Mouse (Mus musculus) G1E (cell line): Measurements from ENCODE around the gene Mterf1a. TPM values are rescaled to one million over a fixed set of nuclear protein-coding genes. Genes with fewer than 3 reads are reported as not detected.
"Not testable (repeated sequence)": the region's sequence is repeated elsewhere in the genome, so short reads cannot be mapped to it uniquely, and the experiment has no call there.

Experiments
- ATAC-seq: 2 replicates; pipeline ENCODE4 v1.8.0; 2016; ENCODE audit warnings: mild to moderate bottlenecking; ENCODE audit not compliant: insufficient number of reproducible peaks, poor library complexity, low FRiP score, severe bottlenecking; ENCODE audit errors: extremely low read depth
- DNase-seq: peaks from one replicate; pipeline ENCODE4 v3.0.0; 2012; ENCODE audit warnings: low spot score
- H3K27me3 ChIP-seq: 2 replicates; pipeline ENCODE4 v1.6.1; 2012; ENCODE audit warnings: mild to moderate bottlenecking, low read length, inconsistent platforms; ENCODE audit not compliant: insufficient read depth
- H3K36me3 ChIP-seq: replicated peaks from 2 replicates; pipeline ENCODE3; 2012; ENCODE audit warnings: mild to moderate bottlenecking, inconsistent platforms
- H3K4me1 ChIP-seq: 2 replicates; pipeline ENCODE4 v1.6.1; 2012; ENCODE audit warnings: low read depth, low read length, inconsistent platforms, mixed read lengths; ENCODE audit not compliant: insufficient read depth
- H3K4me3 ChIP-seq: 2 replicates; pipeline ENCODE4 v1.5.1; 2012; ENCODE audit warnings: low read depth, mild to moderate bottlenecking, inconsistent platforms, low read length, moderate library complexity, mixed read lengths
- H3K9me3 ChIP-seq: replicated peaks from 2 replicates; pipeline ENCODE4 v1.6.1; 2012; ENCODE audit warnings: inconsistent platforms
- CTCF ChIP-seq: IDR thresholded peaks from 2 replicates; pipeline ENCODE4 v1.5.1; 2012; ENCODE audit warnings: low read depth, low read length, inconsistent platforms, mixed read lengths
- GATA1 ChIP-seq: IDR thresholded peaks from 2 replicates; pipeline ENCODE4 v1.6.1; 2012; ENCODE audit warnings: borderline replicate concordance, low read length, inconsistent platforms, mixed read lengths
- GATA2 ChIP-seq: IDR thresholded peaks from 2 replicates; pipeline ENCODE4 v1.6.1; 2012; ENCODE audit warnings: low read depth, low read length, inconsistent platforms, borderline replicate concordance
- POLR2AphosphoS5 ChIP-seq: IDR thresholded peaks from 2 replicates; pipeline ENCODE4 v1.6.1; 2012; ENCODE audit warnings: low read depth, low read length, inconsistent platforms; ENCODE audit not compliant: insufficient replicate concordance
- TAL1 ChIP-seq: conservative IDR thresholded peaks from 2 replicates; pipeline ENCODE4 v1.6.1; 2012; ENCODE audit warnings: low read depth, low read length, inconsistent platforms, mixed read lengths
- polyA plus RNA-seq: library from polyadenylated mRNA; stranded (reverse); fragments of >175 nt; gene quantifications from 2 replicates; pipeline ENCODE4 v1.2.3, GENCODE M21; 2012
- total RNA-seq, 2 experiments: library from RNA; stranded (forward) in 1 of 2; stranded (reverse) in 1 of 2; fragments of 200-1000 nt in 1 of 2; fragments of >200 nt in 1 of 2; fragmentation: Nextera tagmentation in 1 of 2; gene quantifications; 2 replicates each; pipeline ENCODE4 v1.2.3; 2014 to 2017

Mterf1a gene
- total and polyA plus RNA-seq, 3 experiments: 0.92 to 42.3 (median 18.8) TPM

DNA sequence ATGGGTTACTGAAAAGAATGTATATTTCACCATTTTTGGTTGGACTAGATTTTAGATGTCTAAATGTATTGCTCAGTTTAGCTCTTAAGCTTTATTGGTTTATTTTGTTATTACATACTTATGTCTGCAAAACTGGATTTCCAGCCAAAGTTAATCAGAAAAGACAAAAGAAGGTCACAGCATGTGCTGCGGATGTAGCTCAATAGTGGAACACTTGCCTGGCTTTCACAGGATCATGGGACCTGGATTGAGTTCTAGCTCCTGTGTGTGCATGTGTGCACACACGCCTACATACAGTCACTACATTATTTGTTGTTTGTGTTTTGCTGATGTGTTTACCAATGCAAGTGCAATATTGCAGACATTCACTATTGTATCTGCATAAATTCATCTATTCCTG is 28.6 kb upstream of the Mterf1a start:
- ATAC-seq (no peak), DNase-seq (no peak)
- H3K4me1 ChIP-seq: peaks cover 5% of the 10 kb centered on the region
- H3K4me3 ChIP-seq: no peak overlapping the region
- no peaks in the 10 kb centered on the region for H3K36me3 ChIP-seq
- TF ChIP-seq CTCF (no peak), GATA2 (no peak), POLR2AphosphoS5 (no peak), GATA1 (no peak)
- H3K27me3 ChIP-seq: peaks cover 19% of the 10 kb centered on the region
- H3K9me3 ChIP-seq: no peaks in the 10 kb centered on the region

DNA sequence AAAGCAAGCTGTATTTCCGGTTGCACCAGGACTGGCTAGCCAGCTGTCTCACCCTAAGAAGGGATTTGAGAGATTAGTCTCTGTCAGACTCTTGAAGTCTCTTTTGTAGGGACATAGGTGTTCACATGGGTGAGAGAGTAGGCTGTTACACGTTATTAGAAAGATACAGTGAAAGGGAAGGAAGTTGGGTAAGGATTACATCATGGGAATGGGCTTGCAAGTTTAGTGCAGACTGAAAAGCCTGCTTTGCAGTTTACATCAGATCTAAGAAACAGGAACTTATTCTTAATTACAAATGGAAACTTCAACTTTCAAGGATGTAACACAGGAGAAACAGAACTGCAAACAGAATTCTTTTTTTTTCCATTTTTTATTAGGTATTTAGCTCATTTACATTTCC is 11.7 kb upstream of the Mterf1a start:
- DNase-seq (no peak), ATAC-seq (no peak)
- TF ChIP-seq CTCF (no peak), TAL1 (no peak), GATA1 (no peak), GATA2 (no peak), POLR2AphosphoS5 (no peak)
- H3K27me3 ChIP-seq: peaks cover 4% of the 10 kb centered on the region; the same call in 1 of the 2 replicates
- no peaks in the 10 kb centered on the region for H3K36me3 ChIP-seq
- no peak overlapping the region for H3K4me3 ChIP-seq
- no peaks in the 10 kb centered on the region for H3K9me3 ChIP-seq
- no peaks in the 10 kb centered on the region for H3K4me1 ChIP-seq

DNA sequence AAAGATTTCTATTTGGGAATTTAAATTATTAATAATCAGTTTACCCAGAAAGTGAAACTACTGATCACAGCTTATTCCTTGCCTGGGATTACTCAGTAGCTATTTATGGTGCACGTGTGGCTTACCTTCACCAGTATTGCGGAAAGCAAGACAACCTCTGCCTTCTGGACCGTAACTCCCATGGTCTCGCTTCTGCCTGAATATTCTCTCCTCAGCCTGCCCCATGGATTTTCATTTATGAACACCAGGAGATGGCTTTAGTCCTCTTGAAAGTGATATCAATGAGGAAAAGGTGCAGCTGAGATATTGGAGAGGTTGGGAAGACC is 524 bp upstream of the Mterf1a start:
- ATAC-seq, H3K27me3 ChIP-seq, H3K4me3 ChIP-seq, DNase-seq, H3K9me3 ChIP-seq, H3K36me3 ChIP-seq, H3K4me1 ChIP-seq: not testable (repeated sequence)

DNA sequence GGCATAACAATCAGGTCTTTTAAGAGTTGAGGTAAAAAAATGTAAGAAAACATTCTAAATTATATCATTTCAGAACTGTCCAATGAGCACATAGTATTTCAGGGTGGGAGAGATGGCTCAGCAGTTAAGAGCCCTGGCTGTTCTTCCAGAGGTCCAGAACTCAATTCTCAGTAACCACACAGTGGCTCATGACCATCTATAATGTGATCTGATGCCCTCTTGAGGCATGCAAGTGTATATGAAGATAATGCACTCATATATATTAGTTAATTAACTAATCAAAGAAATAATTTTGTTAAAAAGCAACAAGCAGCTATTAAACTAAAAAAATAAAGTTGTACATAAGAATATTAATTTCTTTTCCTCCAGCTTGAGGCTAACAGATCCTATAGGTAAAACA is 4.5 kb downstream of the Mterf1a start:
- ATAC-seq: no peak
- H3K27me3 ChIP-seq: no peaks in the 10 kb centered on the region

DNA sequence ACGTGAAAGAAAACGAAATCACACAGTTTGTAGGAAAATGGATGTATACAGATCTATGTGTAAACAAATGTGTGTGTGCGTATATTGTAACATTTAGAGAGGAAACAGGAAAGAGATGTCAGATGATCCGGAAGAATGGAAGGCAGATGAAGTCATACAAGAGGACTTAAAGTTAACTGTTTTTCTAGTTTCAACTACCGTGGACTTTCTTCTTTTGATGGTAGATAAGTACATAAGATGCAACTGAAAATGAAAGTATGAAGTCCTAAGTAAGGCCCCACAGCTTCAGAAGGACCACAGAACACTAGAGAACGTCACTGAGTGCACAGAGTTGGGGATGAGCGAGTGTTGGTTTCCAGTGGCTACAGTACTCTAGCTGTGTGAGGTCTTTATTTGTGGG is 6.9 kb downstream of the Mterf1a start:
- not testable (repeated sequence) for H3K4me3 ChIP-seq, H3K27me3 ChIP-seq, DNase-seq, ATAC-seq, H3K9me3 ChIP-seq, H3K36me3 ChIP-seq, H3K4me1 ChIP-seq

More for the DNA sequence above, 4.5 kb downstream of the Mterf1a start:
- H3K36me3 ChIP-seq: peaks cover 4% of the 10 kb centered on the region
- no peak for DNase-seq
- H3K4me1 ChIP-seq: peaks cover 6% of the 10 kb centered on the region
- H3K9me3 ChIP-seq: no peaks in the 10 kb centered on the region
- H3K4me3 ChIP-seq: no peak overlapping the region
- TF ChIP-seq GATA1 (no peak), CTCF (no peak), GATA2 (no peak), POLR2AphosphoS5 (no peak), TAL1 (no peak)

DNA sequence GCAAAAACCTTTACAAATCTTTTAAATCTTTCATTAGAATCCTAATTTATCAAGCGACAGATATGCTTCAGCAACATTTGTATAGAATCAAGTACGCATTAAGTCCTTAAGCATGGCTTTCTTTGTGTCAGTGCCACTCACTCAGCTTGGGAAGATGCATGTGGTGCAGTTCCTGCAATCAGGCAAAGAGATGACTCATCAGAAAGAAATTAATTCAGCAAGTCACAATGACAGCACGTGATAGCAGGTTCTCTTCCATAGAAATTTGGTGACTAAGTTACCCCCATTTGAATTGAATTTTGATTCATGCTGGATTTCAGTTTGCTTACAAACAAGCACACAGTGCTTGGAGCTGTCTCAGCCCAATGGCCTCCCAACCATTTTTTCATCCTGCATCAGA is 20.2 kb downstream of the Mterf1a start:
- Histone ChIP-seq H3K9me3 (no peaks in the 10 kb centered on the region), H3K4me3 (no peak overlapping the region), H3K4me1 (no peaks in the 10 kb centered on the region), H3K36me3 (no peaks in the 10 kb centered on the region), H3K27me3 (peaks cover 5% of the 10 kb centered on the region; the same call in 1 of the 2 replicates)
- no peak for DNase-seq
- ATAC-seq: no peak
- no peak for TF ChIP-seq GATA2
- TF ChIP-seq CTCF: no peak
- no peak for TF ChIP-seq TAL1
- no peak for TF ChIP-seq POLR2AphosphoS5
- TF ChIP-seq GATA1: no peak

DNA sequence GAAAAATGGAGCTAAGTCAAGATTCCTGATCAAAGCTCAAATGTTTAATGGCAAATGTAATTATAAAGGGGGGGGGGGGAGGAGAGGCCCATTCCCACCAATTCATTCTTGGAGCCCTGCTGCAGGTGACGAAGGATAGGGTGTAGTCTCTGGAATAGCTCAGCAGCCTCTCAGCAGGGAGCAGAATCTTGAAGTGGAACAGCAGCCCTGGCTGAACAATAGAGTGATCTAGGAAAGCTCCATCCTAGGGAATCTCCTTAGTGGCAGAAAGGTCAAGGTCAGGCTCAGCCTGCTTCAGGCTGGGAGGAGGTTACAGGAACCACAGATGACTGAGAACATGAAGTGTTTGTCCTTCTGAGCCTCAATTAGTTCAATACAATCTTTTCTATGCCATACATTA is 21.4 kb downstream of the Mterf1a start:
- H3K9me3 ChIP-seq: no peaks in the 10 kb centered on the region
- H3K36me3 ChIP-seq: no peaks in the 10 kb centered on the region
- ATAC-seq (no peak), DNase-seq (no peak)
- TF ChIP-seq GATA2 (no peak), CTCF (no peak), GATA1 (no peak), POLR2AphosphoS5 (no peak), TAL1 (no peak)
- no peaks in the 10 kb centered on the region for H3K4me1 ChIP-seq
- H3K27me3 ChIP-seq: peaks cover 7% of the 10 kb centered on the region
- H3K4me3 ChIP-seq: no peak overlapping the region
